Mouse (Mus musculus) G1E (cell line): ENCODE data around the gene Supt3.

Source experiments
- CTCF ChIP-seq: IDR thresholded peaks from 2 replicates; pipeline ENCODE4 v1.5.1; 2012; ENCODE audit warnings: low read depth, low read length, inconsistent platforms, mixed read lengths
- GATA2 ChIP-seq: IDR thresholded peaks from 2 replicates; pipeline ENCODE4 v1.6.1; 2012; ENCODE audit warnings: low read depth, low read length, inconsistent platforms, borderline replicate concordance

DNA sequence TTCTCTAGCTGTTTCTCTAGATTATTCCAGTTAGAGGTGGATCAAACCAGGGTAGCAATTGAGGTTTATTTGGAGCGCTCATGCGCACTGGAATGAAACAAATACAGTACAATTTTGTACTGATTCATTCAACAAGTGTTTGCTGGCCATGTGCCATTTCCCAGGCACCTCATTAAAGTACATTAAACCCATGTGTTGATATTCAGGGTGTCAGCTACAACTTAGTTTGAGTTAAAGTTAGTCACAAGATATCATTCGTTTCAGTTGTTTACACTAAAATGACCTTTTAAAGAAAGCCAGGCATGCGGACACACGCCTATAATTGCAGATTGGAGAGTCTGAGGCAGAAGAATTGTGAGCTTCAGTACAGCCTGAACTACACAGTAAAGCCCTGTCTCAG is 310.1 kb downstream of the Supt3 start:
- TF ChIP-seq CTCF (no peak), GATA2 (no peak)
